Mouse (Mus musculus) midbrain, embryonic 16.5 days (tissue): ENCODE measurements at regions not wholly inside any gene's neighbourhood (a gene's known extent, or its start where the extent isn't known, plus 50 kb on each side); places are given as distances from the start of the nearest gene placed in this dataset.

Source experiments
- ATAC-seq: fragments of 200-750 bp; cut with Nextera tagmentation; 2 replicates; pipeline ENCODE4 v1.8.0; 2017; ENCODE audit warnings: moderate TSS enrichment
- H3K27ac ChIP-seq: fragments of 300-500 bp; sonication (generic); 2 replicates; pipeline ENCODE4 v1.5.1; 2014; ENCODE audit warnings: mild to moderate bottlenecking, low read length, mixed read lengths
- H3K27me3 ChIP-seq: fragments of 300-500 bp; sonication (generic); 2 replicates; pipeline ENCODE4 v1.6.1; 2014; ENCODE audit warnings: low read depth, low read length, mixed read lengths; ENCODE audit not compliant: control insufficient read depth, insufficient read depth
- H3K36me3 ChIP-seq: fragments of 300-500 bp; sonication (generic); 2 replicates; pipeline ENCODE4 v1.6.1; 2014; ENCODE audit warnings: mild to moderate bottlenecking, low read length, moderate library complexity, mixed read lengths; ENCODE audit not compliant: control insufficient read depth, insufficient read depth
- H3K4me1 ChIP-seq: fragments of 300-500 bp; sonication (generic); 2 replicates; pipeline ENCODE4 v1.6.1; 2014; ENCODE audit warnings: mild to moderate bottlenecking, low read length, mixed read lengths; ENCODE audit not compliant: control insufficient read depth, insufficient read depth
- H3K4me2 ChIP-seq: fragments of 300-500 bp; sonication (generic); 2 replicates; pipeline ENCODE4 v1.6.1; 2014; ENCODE audit warnings: mild to moderate bottlenecking, low read length, mixed read lengths
- H3K4me3 ChIP-seq: fragments of 300-500 bp; sonication (generic); 2 replicates; pipeline ENCODE4 v1.5.1; 2014; ENCODE audit warnings: low read depth, mild to moderate bottlenecking, low read length, moderate library complexity, mixed read lengths
- H3K9ac ChIP-seq: fragments of 300-500 bp; sonication (generic); 2 replicates; pipeline ENCODE4 v1.6.1; 2014; ENCODE audit warnings: low read depth, low read length, mixed read lengths
- H3K9me3 ChIP-seq: fragments of 300-500 bp; sonication (generic); replicated peaks from 2 replicates; pipeline ENCODE4 v1.6.1; 2014; ENCODE audit warnings: mild to moderate bottlenecking, low read length, mixed read lengths; ENCODE audit not compliant: control insufficient read depth, poor library complexity, severe bottlenecking
- WGBS: fragments of 180-500 bp; shearing (Covaris S2); extraction: QIAGEN DNeasy Blood & Tissue Kit; methylation state at CpG from one replicate; pipeline ENCODE4 v1.1.7; 2014; 5-methylcytosine and 5-hydroxymethylcytosine counted together

DNA sequence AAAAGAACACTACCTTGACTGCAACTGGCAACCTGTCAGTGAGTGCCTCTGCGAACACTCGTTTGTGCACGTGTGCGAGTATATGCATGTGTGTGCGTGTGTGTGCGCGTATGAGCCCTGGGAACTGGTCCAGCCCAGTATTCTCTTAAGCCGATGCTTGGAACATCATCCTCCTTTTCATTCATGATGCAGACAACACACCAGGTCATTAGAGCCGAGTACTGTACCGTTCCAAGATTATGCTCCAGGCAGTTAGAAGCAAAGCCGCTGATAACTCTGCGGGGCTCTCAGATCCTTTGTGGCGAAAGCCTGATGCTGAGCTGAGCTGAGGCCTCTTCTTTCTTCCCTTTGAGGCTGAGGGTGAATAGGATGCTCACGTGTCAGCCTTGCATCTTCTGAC is 61.8 kb upstream of the Gm21915 start:
- peak; percentile 67 for ATAC-seq

DNA sequence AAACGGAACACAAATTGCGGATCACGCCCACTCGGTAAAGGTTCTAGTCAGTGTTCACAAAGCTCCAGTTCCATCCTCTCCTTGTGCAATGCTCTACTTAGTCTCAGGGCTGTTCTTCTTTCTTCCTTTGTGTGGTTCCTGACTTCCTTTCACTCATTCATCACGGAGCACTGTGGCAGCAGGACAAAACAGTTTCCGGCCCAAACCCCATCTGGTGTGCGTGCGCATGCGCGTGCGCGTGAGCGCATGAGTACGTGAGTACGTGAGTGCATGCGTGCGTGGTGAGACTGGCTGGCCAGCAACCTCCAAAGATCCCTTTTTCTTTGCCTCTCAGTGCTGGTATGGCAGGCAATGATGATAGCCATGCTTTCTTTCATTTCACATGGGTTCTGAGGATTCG is 62.5 kb upstream of the Gm21915 start:
- Histone ChIP-seq H3K4me3 (no peak overlapping the region), H3K36me3 (no peaks in the 10 kb centered on the region), H3K4me2 (no peak overlapping the region), H3K9ac (no peak overlapping the region), H3K27ac (no peak overlapping the region), H3K9me3 (no peaks in the 10 kb centered on the region), H3K4me1 (peaks cover 8% of the 10 kb centered on the region; the same call in 1 of the 2 replicates), H3K27me3 (no peaks in the 10 kb centered on the region)
- 95% methylated on average over 18 of the region's 18 CpGs for WGBS
- no peak for ATAC-seq

More for the DNA sequence above, 61.8 kb upstream of the Gm21915 start:
- 57% methylated on average over 14 of the region's 14 CpGs for WGBS
- no peak overlapping the region for H3K4me3 ChIP-seq
- no peak overlapping the region for H3K9ac ChIP-seq
- no peaks in the 10 kb centered on the region for H3K36me3 ChIP-seq
- peaks cover 8% of the 10 kb centered on the region; the same call in 1 of the 2 replicates for H3K4me1 ChIP-seq
- H3K4me2 ChIP-seq, result no peak overlapping the region
- H3K9me3 ChIP-seq, result no peaks in the 10 kb centered on the region
- H3K27ac ChIP-seq, result peak overlapping the region; percentile 31; the same call in 1 of the 2 replicates
- no peaks in the 10 kb centered on the region for H3K27me3 ChIP-seq

DNA sequence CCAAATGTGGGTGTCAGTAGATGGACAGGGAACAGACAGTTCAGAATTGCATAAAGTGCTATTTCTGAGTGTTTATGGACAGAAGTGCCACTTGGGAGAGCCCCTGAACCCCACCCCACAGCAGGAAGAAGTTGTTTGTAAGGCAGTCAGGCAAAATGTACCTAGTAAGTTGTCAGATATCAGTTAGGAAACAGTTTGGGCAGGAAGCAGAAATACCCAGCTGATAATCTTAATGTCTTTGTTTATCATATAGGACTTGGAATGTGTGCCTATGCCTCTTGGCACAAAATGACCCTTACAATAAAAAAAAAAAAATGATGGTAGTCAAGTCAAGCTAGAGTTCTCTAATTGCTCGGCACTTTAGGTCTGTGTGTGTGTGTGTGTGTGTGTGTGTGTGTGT is 66.9 kb upstream of the Gm21915 start:
- H3K9ac ChIP-seq, result no peak overlapping the region
- H3K27me3 ChIP-seq, result no peaks in the 10 kb centered on the region
- H3K9me3 ChIP-seq, result no peaks in the 10 kb centered on the region
- no peaks in the 10 kb centered on the region for H3K36me3 ChIP-seq
- H3K27ac ChIP-seq, result no peak overlapping the region
- 69% methylated on average over 1 of the region's 1 CpGs for WGBS
- no peak for ATAC-seq
- H3K4me1 ChIP-seq, result peaks cover 2% of the 10 kb centered on the region; the same call in 1 of the 2 replicates
- no peak overlapping the region for H3K4me2 ChIP-seq
- H3K4me3 ChIP-seq, result no peak overlapping the region

DNA sequence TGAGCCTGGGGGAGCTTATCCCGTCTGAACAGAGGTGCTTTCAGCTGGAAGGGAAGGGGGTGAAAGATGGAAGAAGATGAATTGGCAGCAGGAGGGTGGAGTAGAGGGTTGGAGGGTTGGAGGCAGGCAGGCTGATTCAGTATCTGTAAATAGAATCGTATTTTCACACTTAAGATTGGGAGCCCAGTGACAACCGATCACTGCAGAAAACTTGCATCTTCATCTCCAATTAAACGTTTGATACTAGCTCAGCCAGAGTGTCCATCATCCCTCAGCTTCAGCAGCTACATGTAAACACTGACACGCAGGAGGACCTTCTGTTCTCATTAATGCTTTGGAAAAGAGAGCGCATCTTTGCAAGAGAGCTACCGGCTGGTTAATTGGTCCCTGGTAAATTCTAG is 67.2 kb upstream of the Gramd1b start:
- Histone ChIP-seq H3K9me3 (no peaks in the 10 kb centered on the region), H3K4me1 (no peaks in the 10 kb centered on the region), H3K27ac (no peak overlapping the region), H3K9ac (no peak overlapping the region), H3K27me3 (no peaks in the 10 kb centered on the region), H3K4me2 (no peak overlapping the region), H3K36me3 (no peaks in the 10 kb centered on the region), H3K4me3 (no peak overlapping the region)
- 68% methylated on average over 7 of the region's 7 CpGs for WGBS
- ATAC-seq, result no peak

DNA sequence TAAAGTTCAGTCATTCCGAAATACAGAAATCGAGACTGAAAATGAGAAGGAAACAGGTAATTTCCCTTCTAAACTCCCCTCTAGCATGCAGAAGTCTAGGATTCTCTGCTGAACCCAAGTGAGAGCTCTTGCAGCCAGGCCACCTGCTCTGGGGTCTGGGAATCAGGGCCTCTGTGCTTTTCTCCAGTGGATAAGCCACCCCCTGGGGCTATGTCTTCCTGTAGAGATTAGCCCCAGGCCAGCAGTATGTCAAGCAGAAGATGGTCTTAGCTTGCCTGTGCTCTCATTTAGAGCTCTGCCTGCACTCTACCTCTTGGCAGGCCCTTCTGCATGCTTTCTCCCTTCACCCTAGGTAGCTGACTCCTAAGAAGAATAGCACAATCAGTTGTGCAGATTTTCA is 56.2 kb upstream of the Gramd1b start:
- 68% methylated on average over 2 of the region's 2 CpGs for WGBS
- ATAC-seq, result no peak
- Histone ChIP-seq H3K27ac (no peak overlapping the region), H3K4me3 (no peak overlapping the region), H3K36me3 (no peaks in the 10 kb centered on the region), H3K9me3 (no peaks in the 10 kb centered on the region), H3K4me2 (no peak overlapping the region), H3K4me1 (no peaks in the 10 kb centered on the region), H3K9ac (no peak overlapping the region), H3K27me3 (no peaks in the 10 kb centered on the region)

DNA sequence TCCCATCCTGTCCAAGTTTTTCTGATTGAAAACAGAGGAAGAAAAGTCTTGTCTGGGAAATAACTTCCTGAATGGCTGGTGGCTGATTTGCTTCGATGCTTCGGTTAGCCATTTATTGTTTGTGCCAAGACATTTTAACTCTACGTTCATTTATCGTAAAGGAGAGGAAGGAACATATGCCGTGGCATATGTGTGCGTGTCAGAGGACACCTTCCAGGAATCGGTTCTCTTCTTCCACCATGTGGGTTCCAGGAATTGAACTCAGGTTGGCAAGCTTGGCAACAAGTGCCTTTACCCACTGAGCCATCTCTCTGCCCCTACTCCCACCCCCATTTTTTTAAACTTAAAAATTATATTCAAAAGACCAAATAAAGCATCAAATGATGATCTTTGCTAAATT is 55.4 kb upstream of the Gramd1b start:
- ATAC-seq, result no peak
- Histone ChIP-seq H3K9ac (no peak overlapping the region), H3K9me3 (no peaks in the 10 kb centered on the region), H3K27ac (no peak overlapping the region), H3K4me2 (no peak overlapping the region), H3K36me3 (no peaks in the 10 kb centered on the region), H3K4me3 (no peak overlapping the region), H3K4me1 (no peaks in the 10 kb centered on the region), H3K27me3 (no peaks in the 10 kb centered on the region)
- WGBS, result 94% methylated on average over 7 of the region's 7 CpGs

DNA sequence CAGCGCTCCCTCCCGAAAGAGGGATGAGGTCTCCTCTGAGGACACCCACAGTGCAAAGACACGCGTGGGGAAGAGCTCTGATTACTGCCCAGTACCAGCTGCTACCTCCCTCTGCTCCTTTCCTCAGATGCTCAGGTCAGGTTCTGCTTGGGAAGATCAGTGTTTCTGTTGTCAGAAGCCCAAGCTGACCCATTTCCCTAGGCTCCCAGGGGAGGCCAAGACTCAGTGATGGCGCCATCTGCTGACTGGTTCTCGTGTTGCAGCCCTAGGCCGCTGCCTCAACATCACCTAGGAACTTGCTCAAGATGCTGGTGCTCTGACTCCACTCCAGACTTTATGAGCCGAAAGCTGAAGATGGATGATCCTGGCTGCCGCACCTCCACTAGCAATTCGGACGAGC is 52.4 kb upstream of the Gramd1b start:
- no peak overlapping the region for H3K9ac ChIP-seq
- no peaks in the 10 kb centered on the region for H3K9me3 ChIP-seq
- ATAC-seq, result no peak
- H3K27me3 ChIP-seq, result no peaks in the 10 kb centered on the region
- H3K4me1 ChIP-seq, result peaks cover 6% of the 10 kb centered on the region; the same call in 1 of the 2 replicates
- 55% methylated on average over 11 of the region's 11 CpGs for WGBS
- no peaks in the 10 kb centered on the region for H3K36me3 ChIP-seq
- no peak overlapping the region for H3K4me3 ChIP-seq
- no peak overlapping the region for H3K27ac ChIP-seq
- no peak overlapping the region for H3K4me2 ChIP-seq

DNA sequence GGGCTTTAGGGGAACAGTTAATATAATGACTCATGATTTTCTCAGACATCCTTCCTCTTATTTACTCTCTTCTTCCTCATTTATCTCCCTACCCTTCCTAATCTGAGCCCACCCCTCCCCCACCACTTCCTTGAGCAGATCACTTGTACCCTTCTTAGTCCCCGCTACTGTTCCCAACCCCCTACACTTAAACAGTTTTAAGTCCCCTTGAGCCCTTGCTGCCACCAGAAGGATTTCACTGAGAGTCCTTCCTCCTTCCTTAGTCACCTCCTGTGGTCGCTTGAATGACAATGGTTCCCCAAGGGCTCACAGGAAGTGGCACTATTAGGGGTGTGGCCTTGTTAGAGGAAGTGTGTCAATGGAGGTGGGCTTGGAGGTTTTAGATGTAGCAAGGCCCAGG is 50.7 kb upstream of the Gramd1b start:
- no peak for ATAC-seq
- H3K4me1 ChIP-seq, result peaks cover 8% of the 10 kb centered on the region; the same call in 1 of the 2 replicates
- 75% methylated on average over 2 of the region's 2 CpGs for WGBS
- H3K4me3 ChIP-seq, result no peak overlapping the region
- no peak overlapping the region for H3K27ac ChIP-seq
- H3K9ac ChIP-seq, result no peak overlapping the region
- H3K36me3 ChIP-seq, result no peaks in the 10 kb centered on the region
- no peak overlapping the region for H3K4me2 ChIP-seq
- no peaks in the 10 kb centered on the region for H3K9me3 ChIP-seq
- no peaks in the 10 kb centered on the region for H3K27me3 ChIP-seq
